Comparison of ENCODE assay signal across 25 mouse cellular contexts in genomic region chr8:123497699-123498098, GRCm38 (mm10). TPM values are rescaled to one million over a fixed set of nuclear protein-coding genes. Genes with fewer than 3 reads are reported as not detected.
DNase-seq lines count a peak whose midpoint lies in the region; ATAC-seq and TF ChIP-seq lines count a peak whose summit lies in the region.
"Had no signal": no experiment of that assay in that cellular context is flagged by ENCODE, and none has a peak within 500 bp of the region (broad histone marks: within the 10 kb centered on the region; RNA-seq: fewer than 3 reads in every experiment).

No protein-coding gene starts in this region.

- no peak overlapping the region for H3K4me2 ChIP-seq in forebrain, postnatal 0 days (ENCODE audit: low read depth)
- no peak overlapping the region for H3K4me2 ChIP-seq in forebrain, embryonic 16.5 days (ENCODE audit: low read length)
- H3K4me2 ChIP-seq in liver, postnatal 0 days (ENCODE audit: low read depth, low read length): no peak overlapping the region
- no peak overlapping the region for H3K4me2 ChIP-seq in liver, embryonic 12.5 days
- H3K4me2 ChIP-seq in CH12.LX (ENCODE audit: insufficient read depth, low read depth, poor library complexity, severe bottlenecking): no peak overlapping the region
- H3K4me2 ChIP-seq: forebrain, embryonic 15.5 days; heart, embryonic 15.5 days; hindbrain, embryonic 15.5 days; kidney, embryonic 15.5 days; stomach, embryonic 15.5 days had no signal

- peaks cover 82% of the 10 kb centered on the region for H3K36me3 ChIP-seq in forebrain, postnatal 0 days (ENCODE audit: insufficient read depth)
- H3K36me3 ChIP-seq in forebrain, embryonic 16.5 days (ENCODE audit: control insufficient read depth, insufficient read depth): peaks cover 54% of the 10 kb centered on the region
- peaks cover 86% of the 10 kb centered on the region for H3K36me3 ChIP-seq in liver, postnatal 0 days (replicated peaks; ENCODE audit: insufficient read depth, low read length)
- H3K36me3 ChIP-seq in liver, embryonic 12.5 days: peaks cover 100% of the 10 kb centered on the region
- H3K36me3 ChIP-seq in CH12.LX (replicated peaks in 1 of 2; ENCODE audit: control insufficient read depth in 1 of 2, insufficient read depth in 1 of 2, low read length in 1 of 2): peaks cover 80 to 98% of the 10 kb centered on the region in 2 experiments

- no peak overlapping the region for H3K9ac ChIP-seq in forebrain, postnatal 0 days
- H3K9ac ChIP-seq in forebrain, embryonic 16.5 days (replicated peaks; ENCODE audit: low read depth, low read length): no peak overlapping the region
- no peak overlapping the region for H3K9ac ChIP-seq in liver, postnatal 0 days (replicated peaks)
- H3K9ac ChIP-seq in liver, embryonic 12.5 days: no peak overlapping the region
- H3K9ac ChIP-seq in CH12.LX (ENCODE audit: insufficient read depth, low read depth): no peak overlapping the region
- H3K9ac ChIP-seq: forebrain, embryonic 15.5 days; heart, embryonic 15.5 days; hindbrain, embryonic 15.5 days; kidney, embryonic 15.5 days; stomach, embryonic 15.5 days had no signal

- no peak for DNase-seq in forebrain, postnatal 0 days
- DNase-seq in liver, postnatal 0 days: no peak
- DNase-seq in CH12.LX (ENCODE audit: extremely low read depth): no peak
- no peak for DNase-seq in heart, postnatal 10 days
- DNase-seq: adrenal gland, postnatal 25 days; cerebellum, postnatal 10 days; heart, postnatal 4 days; kidney, postnatal 4 days; layer of hippocampus, adult 9-11 months; lung, postnatal 36 days; thymus, adult 18-20 months; thymus, postnatal 4 days had no signal

- peak; percentile 42 for TF ChIP-seq CTCF in forebrain, postnatal 0 days (IDR thresholded peaks at IDR 0.05; ENCODE audit: low read depth)
- TF ChIP-seq CTCF in liver, postnatal 0 days (IDR thresholded peaks at IDR 0.05; ENCODE audit: low read depth): peak; percentile 13; the same call in 1 of the 2 replicates
- TF ChIP-seq CTCF in CH12.LX (conservative IDR thresholded peaks at IDR 0.05 in 1 of 2, IDR thresholded peaks at IDR 0.05 in 1 of 2; ENCODE audit: low read depth in 2 of 2, low read length in 2 of 2): peak in 1 of 2 experiments; percentile 49; a peak in 2 of 4 replicates

- no peak for TF ChIP-seq EP300 in liver, postnatal 0 days (IDR thresholded peaks at IDR 0.05; ENCODE audit: low read depth)
- TF ChIP-seq EP300 in CH12.LX (IDR thresholded peaks at IDR 0.05; ENCODE audit: low read length): no peak

- no peaks in the 10 kb centered on the region for H3K4me1 ChIP-seq in forebrain, postnatal 0 days (ENCODE audit: insufficient read depth)
- no peaks in the 10 kb centered on the region for H3K4me1 ChIP-seq in forebrain, embryonic 16.5 days (replicated peaks; ENCODE audit: control insufficient read depth, insufficient read depth, low read length)
- H3K4me1 ChIP-seq in liver, postnatal 0 days (ENCODE audit: insufficient read depth): no peaks in the 10 kb centered on the region
- no peaks in the 10 kb centered on the region for H3K4me1 ChIP-seq in liver, embryonic 12.5 days
- H3K4me1 ChIP-seq in CH12.LX (ENCODE audit: control insufficient read depth in 1 of 2, insufficient read depth in 2 of 2): no peaks in the 10 kb centered on the region
- H3K4me1 ChIP-seq: embryonic facial prominence, embryonic 10.5 days; forebrain, embryonic 15.5 days; heart, embryonic 15.5 days; hindbrain, embryonic 15.5 days; kidney, embryonic 15.5 days; stomach, embryonic 15.5 days had no signal

- dilution Hi-C loops in CH12.LX (cut with MboI; ENCODE audit: extremely low pct_ligation_motif_present, extremely low pct_unique_long_range_greater_than_20kb, low sequenced_read_pairs): no loop called here

- TF ChIP-seq POLR2A in CH12.LX (IDR thresholded peaks at IDR 0.05; ENCODE audit: low read depth, low read length): no peak

- 87% methylated on average over 4 of the region's 4 CpGs for WGBS in forebrain, postnatal 0 days
- WGBS in forebrain, embryonic 16.5 days: 87% methylated on average over 4 of the region's 4 CpGs
- WGBS in liver, postnatal 0 days (ENCODE audit: insufficient replicate concordance): 87% methylated on average over 4 of the region's 4 CpGs
- WGBS in liver, embryonic 12.5 days (ENCODE audit: insufficient replicate concordance): 73% methylated on average over 4 of the region's 4 CpGs

- H3K27ac ChIP-seq in forebrain, postnatal 0 days (ENCODE audit: low read depth, low read length): no peak overlapping the region
- H3K27ac ChIP-seq in forebrain, embryonic 16.5 days (ENCODE audit: low read length): no peak overlapping the region
- H3K27ac ChIP-seq in liver, postnatal 0 days (ENCODE audit: low read depth): no peak overlapping the region
- H3K27ac ChIP-seq in liver, embryonic 12.5 days: no peak overlapping the region
- H3K27ac ChIP-seq in CH12.LX (ENCODE audit: insufficient read depth, low read depth): no peak overlapping the region
- H3K27ac ChIP-seq: embryonic facial prominence, embryonic 10.5 days; forebrain, embryonic 15.5 days; heart, embryonic 15.5 days; hindbrain, embryonic 15.5 days; kidney, embryonic 15.5 days; left cerebral cortex, adult 2 months; stomach, embryonic 15.5 days had no signal

- intact Hi-C loops in heart, postnatal 10 days (cut with DNase I): no loop called here

- H3K4me3 ChIP-seq in forebrain, postnatal 0 days (ENCODE audit: low read depth, low read length): no peak overlapping the region
- no peak overlapping the region for H3K4me3 ChIP-seq in forebrain, embryonic 16.5 days (replicated peaks; ENCODE audit: low read length)
- H3K4me3 ChIP-seq in liver, postnatal 0 days (ENCODE audit: low read depth, low read length): no peak overlapping the region
- no peak overlapping the region for H3K4me3 ChIP-seq in liver, embryonic 12.5 days
- H3K4me3 ChIP-seq in CH12.LX (replicated peaks in 1 of 3; ENCODE audit: low read depth in 2 of 3, low read length in 2 of 3, poor library complexity in 1 of 3): no peak overlapping the region
- H3K4me3 ChIP-seq: embryonic facial prominence, embryonic 10.5 days; forebrain, embryonic 15.5 days; heart, embryonic 15.5 days; hindbrain, embryonic 15.5 days; kidney, embryonic 15.5 days; left cerebral cortex, adult 2 months; stomach, embryonic 15.5 days had no signal

- no peak; the same call in 1 of the 2 replicates for TF ChIP-seq RAD21 in CH12.LX (IDR thresholded peaks at IDR 0.05; ENCODE audit: low read depth, low read length)

- in situ Hi-C loops in CH12.LX (cut with MboI; ENCODE audit: low pct_ligation_motif_present, low pct_unique_long_range_greater_than_20kb, low sequenced_read_pairs): no loop called here

- no peak for ATAC-seq in forebrain, postnatal 0 days
- ATAC-seq in forebrain, embryonic 16.5 days: no peak
- ATAC-seq in liver, postnatal 0 days: no peak
- ATAC-seq in liver, embryonic 12.5 days: no peak
- 0 out of 2 replicates have a peak, but pooled peaks have one; percentile 23 for ATAC-seq in megakaryocyte progenitor cell, adult 5-6 weeks (replicated peaks; ENCODE audit: poor library complexity)
- ATAC-seq: forebrain, embryonic 15.5 days; intestine, embryonic 16.5 days had no signal

- H3K9me3 ChIP-seq in forebrain, postnatal 0 days (ENCODE audit: low read length): no peaks in the 10 kb centered on the region
- no peaks in the 10 kb centered on the region for H3K9me3 ChIP-seq in forebrain, embryonic 16.5 days (ENCODE audit: control insufficient read depth, low read length)
- H3K9me3 ChIP-seq in liver, postnatal 0 days (ENCODE audit: low read length): no peaks in the 10 kb centered on the region
- H3K9me3 ChIP-seq in liver, embryonic 12.5 days (replicated peaks): no peaks in the 10 kb centered on the region
- peaks cover 1% of the 10 kb centered on the region for H3K9me3 ChIP-seq in CH12.LX (replicated peaks; ENCODE audit: low read length)
- H3K9me3 ChIP-seq: embryonic facial prominence, embryonic 10.5 days; forebrain, embryonic 15.5 days; heart, embryonic 15.5 days; hindbrain, embryonic 15.5 days; kidney, embryonic 15.5 days; stomach, embryonic 15.5 days had no signal

- H3K27me3 ChIP-seq in forebrain, postnatal 0 days (ENCODE audit: insufficient read depth, low read length): no peaks in the 10 kb centered on the region
- H3K27me3 ChIP-seq in forebrain, embryonic 16.5 days (replicated peaks; ENCODE audit: control insufficient read depth, insufficient read depth, low read length): no peaks in the 10 kb centered on the region
- no peaks in the 10 kb centered on the region for H3K27me3 ChIP-seq in liver, postnatal 0 days (ENCODE audit: insufficient read depth, low read length)
- no peaks in the 10 kb centered on the region for H3K27me3 ChIP-seq in liver, embryonic 12.5 days (replicated peaks)
- no peaks in the 10 kb centered on the region for H3K27me3 ChIP-seq in CH12.LX (replicated peaks)
- H3K27me3 ChIP-seq: forebrain, embryonic 15.5 days; heart, embryonic 15.5 days; hindbrain, embryonic 15.5 days; kidney, embryonic 15.5 days; stomach, embryonic 15.5 days had no signal

- H3K79me2 ChIP-seq in CH12.LX (replicated peaks; ENCODE audit: control insufficient read depth, extremely low read depth, insufficient read depth, poor library complexity, severe bottlenecking): no peaks in the 10 kb centered on the region

RNA-seq across cellular contexts. Expression of gene Dbndd1, which starts 17.6 kb away (rescaled TPM):
- 69.5 and 106 TPM in 2 replicates for total RNA-seq in forebrain, postnatal 0 days (2014; rRNA removed)
- 70.8 and 74.5 TPM in 2 replicates for polyA plus RNA-seq in forebrain, postnatal 0 days (2015; fragmentation: Nextera tagmentation; extraction: Ambion mirVana)
- polyA plus RNA-seq in forebrain, embryonic 16.5 days (2015; fragmentation: Nextera tagmentation; extraction: Ambion mirVana): 96.6 and 97.2 TPM in 2 replicates
- not detected in 2 replicates for polyA plus RNA-seq in liver, postnatal 0 days (2015; fragmentation: Nextera tagmentation; extraction: Ambion mirVana)
- polyA plus RNA-seq in liver, embryonic 12.5 days (2016; fragmentation: Nextera tagmentation; extraction: Ambion mirVana): 0.42 and 0.56 TPM in 2 replicates
- total RNA-seq in CH12.LX (2012; rRNA removed) (0.38 and 0.55 TPM in 2 replicates), CH12.LX (2014; rRNA removed) (not detected in 2 replicates)
- polyA plus RNA-seq in CH12.LX (2012; ENCODE audit: insufficient read length, low read depth): 2.1 and 2.5 TPM in 2 replicates
- not detected in 2 replicates for total RNA-seq in megakaryocyte progenitor cell, adult 5-6 weeks (2015)
- not detected in 2 replicates for total RNA-seq in megakaryocyte progenitor cell, adult 5-6 weeks (2017)
- not detected for total RNA-seq in heart, postnatal 10 days (2021)
- total RNA-seq: gastrocnemius, adult 18-20 months; heart, postnatal 4 days; megakaryocyte-erythroid progenitor cell, adult 5-6 weeks had no signal

RNA-seq across cellular contexts. Expression of gene Afg3l1, which starts 20.0 kb away (rescaled TPM):
- total RNA-seq in forebrain, postnatal 0 days (2014; rRNA removed): 14.7 and 20.1 TPM in 2 replicates
- 32.0 and 40.7 TPM in 2 replicates for polyA plus RNA-seq in forebrain, postnatal 0 days (2015; fragmentation: Nextera tagmentation; extraction: Ambion mirVana)
- 52.3 and 54.4 TPM in 2 replicates for polyA plus RNA-seq in forebrain, embryonic 16.5 days (2015; fragmentation: Nextera tagmentation; extraction: Ambion mirVana)
- polyA plus RNA-seq in liver, postnatal 0 days (2015; fragmentation: Nextera tagmentation; extraction: Ambion mirVana): 22.0 and 24.3 TPM in 2 replicates
- 38.0 and 38.4 TPM in 2 replicates for polyA plus RNA-seq in liver, embryonic 12.5 days (2016; fragmentation: Nextera tagmentation; extraction: Ambion mirVana)
- total RNA-seq in CH12.LX (2012; rRNA removed) (36.0 and 36.2 TPM in 2 replicates), CH12.LX (2014; rRNA removed) (16.4 and 20.3 TPM in 2 replicates)
- polyA plus RNA-seq in CH12.LX (2012; ENCODE audit: insufficient read length, low read depth): 47.6 and 48.0 TPM in 2 replicates
- total RNA-seq in megakaryocyte progenitor cell, adult 5-6 weeks (2015): 12.1 and 16.1 TPM in 2 replicates
- total RNA-seq in megakaryocyte progenitor cell, adult 5-6 weeks (2017): 20.9 and 21.9 TPM in 2 replicates
- 10 to 100 TPM; 62.7 to 66.3 TPM for total RNA-seq in heart, postnatal 10 days (2021)

RNA-seq across cellular contexts. Expression of gene Gas8, which starts 20.9 kb away (rescaled TPM):
- total RNA-seq in forebrain, postnatal 0 days (2014; rRNA removed): 32.7 and 33.7 TPM in 2 replicates
- polyA plus RNA-seq in forebrain, postnatal 0 days (2015; fragmentation: Nextera tagmentation; extraction: Ambion mirVana): 46.2 and 51.9 TPM in 2 replicates
- polyA plus RNA-seq in forebrain, embryonic 16.5 days (2015; fragmentation: Nextera tagmentation; extraction: Ambion mirVana): 43.9 and 48.4 TPM in 2 replicates
- polyA plus RNA-seq in liver, postnatal 0 days (2015; fragmentation: Nextera tagmentation; extraction: Ambion mirVana): 2.7 and 2.9 TPM in 2 replicates
- 5.4 and 8.6 TPM in 2 replicates for polyA plus RNA-seq in liver, embryonic 12.5 days (2016; fragmentation: Nextera tagmentation; extraction: Ambion mirVana)
- total RNA-seq in CH12.LX (2012; rRNA removed): 15.2 and 18.5 TPM in 2 replicates
- total RNA-seq in CH12.LX (2014; rRNA removed): 6.0 and 8.3 TPM in 2 replicates
- 22.0 and 28.7 TPM in 2 replicates for polyA plus RNA-seq in CH12.LX (2012; ENCODE audit: insufficient read length, low read depth)
- total RNA-seq in megakaryocyte progenitor cell, adult 5-6 weeks (2015): 3.1 and 3.2 TPM in 2 replicates
- 17.2 and 18.0 TPM in 2 replicates for total RNA-seq in megakaryocyte progenitor cell, adult 5-6 weeks (2017)
- total RNA-seq in heart, postnatal 10 days (2021): 1 to 10 TPM; 6.1 to 7.1 TPM

Comparison
In these comparisons a context has a peak if more than half of its experiments do, and no peak if none do; other contexts are left out.
1. RNA of gene Dbndd1, which starts 17.6 kb away (polyA plus RNA-seq): 96.6 to 97.2 TPM in forebrain, embryonic 16.5 days and 70.8 to 74.5 TPM in forebrain, postnatal 0 days; 2.1 to 2.5 TPM in CH12.LX, 0.42 to 0.56 TPM in liver, embryonic 12.5 days and not detected in liver, postnatal 0 days; every median in the first group is over 10 times any median in the second.